Mouse (Mus musculus) MEL (cell line): Measurements from ENCODE around the gene Phf7. TPM values are rescaled to one million over a fixed set of nuclear protein-coding genes. Genes with fewer than 3 reads are reported as not detected.

Experiments
- DNase-seq: peaks from one replicate; pipeline ENCODE4 v3.0.0; 2011; ENCODE audit warnings: low read depth, low spot score
- H3K27ac ChIP-seq: 2 replicates; pipeline ENCODE4 v1.5.1; 2012; ENCODE audit warnings: low read depth, mild to moderate bottlenecking, control low read depth, low read length, moderate library complexity; ENCODE audit not compliant: control insufficient read depth
- H3K27me3 ChIP-seq, 2 experiments: fragments of 150-350 bp in 1 of 2; sonication (generic) in 1 of 2; 2 replicates each; pipeline ENCODE4 v1.6.1; 2012; ENCODE audit warnings: low read length in 2 of 2, mild to moderate bottlenecking in 2 of 2, improper control_type of control experiment in 1 of 2, moderate library complexity in 1 of 2; ENCODE audit not compliant: insufficient read depth in 2 of 2, control insufficient read depth in 1 of 2
- H3K36me3 ChIP-seq, 2 experiments: 2 replicates each; pipeline ENCODE4 v1.6.1; 2012 to 2014; ENCODE audit warnings: low read length in 2 of 2, improper control_type of control experiment in 1 of 2, inconsistent platforms in 1 of 2, mild to moderate bottlenecking in 1 of 2; ENCODE audit not compliant: insufficient read depth in 2 of 2, control insufficient read depth in 1 of 2
- H3K4me1 ChIP-seq, 2 experiments: fragments of 150-350 bp in 1 of 2; sonication (generic) in 1 of 2; 2 replicates each; pipeline ENCODE4 v1.6.1; 2012; ENCODE audit warnings: low read length in 2 of 2, improper control_type of control experiment in 1 of 2, mild to moderate bottlenecking in 1 of 2; ENCODE audit not compliant: insufficient read depth in 2 of 2, control insufficient read depth in 1 of 2
- H3K4me3 ChIP-seq, 2 experiments: fragments of 150-350 bp in 1 of 2; sonication (generic) in 1 of 2; 2 replicates each; pipeline ENCODE4 v1.5.1; 2012; ENCODE audit warnings: low read depth in 2 of 2, low read length in 2 of 2, mild to moderate bottlenecking in 2 of 2, moderate library complexity in 2 of 2, control low read depth in 1 of 2, improper control_type of control experiment in 1 of 2; ENCODE audit not compliant: control insufficient read depth in 1 of 2, insufficient read depth in 1 of 2
- H3K79me2 ChIP-seq: 2 replicates; pipeline ENCODE4 v1.6.1; 2012; ENCODE audit warnings: mild to moderate bottlenecking, low read length, moderate library complexity; ENCODE audit not compliant: control insufficient read depth, poor library complexity, insufficient read depth
- H3K9ac ChIP-seq: 2 replicates; pipeline ENCODE4 v1.6.1; 2012; ENCODE audit warnings: low read depth, mild to moderate bottlenecking, control low read depth, low read length, moderate library complexity; ENCODE audit not compliant: control insufficient read depth, poor library complexity, severe bottlenecking
- H3K9me3 ChIP-seq: fragments of 150-350 bp; sonication (generic); replicated peaks from 2 replicates; pipeline ENCODE4 v1.6.1; 2012; ENCODE audit warnings: mild to moderate bottlenecking, low read length, improper control_type of control experiment, moderate library complexity; ENCODE audit not compliant: insufficient read depth
- BHLHE40 ChIP-seq: IDR thresholded peaks from 2 replicates; pipeline ENCODE4 v1.6.1; 2012; ENCODE audit warnings: low read depth, mild to moderate bottlenecking, inconsistent platforms, low read length, improper control_type of control experiment, borderline replicate concordance
- CHD1 ChIP-seq: IDR thresholded peaks from 2 replicates; pipeline ENCODE4 v1.6.1; 2012; ENCODE audit warnings: low read depth, mild to moderate bottlenecking, inconsistent platforms, low read length, improper control_type of control experiment
- CHD2 ChIP-seq: IDR thresholded peaks from 2 replicates; pipeline ENCODE4 v1.6.1; 2011; ENCODE audit warnings: low read length, improper control_type of control experiment
- E2F4 ChIP-seq: IDR thresholded peaks from 2 replicates; pipeline ENCODE4 v1.6.1; 2011; ENCODE audit warnings: low read depth, low read length, improper control_type of control experiment, borderline replicate concordance
- ELF1 ChIP-seq: IDR thresholded peaks from 2 replicates; pipeline ENCODE4 v1.6.1; 2014; ENCODE audit warnings: low read depth, mild to moderate bottlenecking, inconsistent platforms, low read length, improper control_type of control experiment, moderate library complexity
- EP300 ChIP-seq, 2 experiments: IDR thresholded peaks; 2 replicates each; pipeline ENCODE4 v1.6.1; 2011; ENCODE audit warnings: improper control_type of control experiment in 2 of 2, low read length in 2 of 2, low read depth in 1 of 2, mild to moderate bottlenecking in 1 of 2
- GATA1 ChIP-seq: IDR thresholded peaks from 2 replicates; pipeline ENCODE4 v1.6.1; 2011; ENCODE audit warnings: low read depth, low read length, improper control_type of control experiment
- HCFC1 ChIP-seq: IDR thresholded peaks from 2 replicates; pipeline ENCODE4 v1.6.1; 2012; ENCODE audit warnings: low read depth, mild to moderate bottlenecking, inconsistent platforms, low read length, improper control_type of control experiment, moderate library complexity
- JUND ChIP-seq: IDR thresholded peaks from 2 replicates; pipeline ENCODE4 v1.6.1; 2011; ENCODE audit warnings: low read depth, mild to moderate bottlenecking, improper control_type of control experiment, low read length
- KAT2A ChIP-seq: conservative IDR thresholded peaks from 2 replicates; pipeline ENCODE4 v1.6.1; 2012; ENCODE audit warnings: low read depth, low read length, improper control_type of control experiment, inconsistent platforms
- MAFK ChIP-seq: IDR thresholded peaks from 2 replicates; pipeline ENCODE4 v1.6.1; 2011; ENCODE audit warnings: low read depth, mild to moderate bottlenecking, low read length, improper control_type of control experiment, borderline replicate concordance
- MAX ChIP-seq: IDR thresholded peaks from 2 replicates; pipeline ENCODE4 v1.6.1; 2011; ENCODE audit warnings: low read length, improper control_type of control experiment
- MAZ ChIP-seq: IDR thresholded peaks from 2 replicates; pipeline ENCODE4 v1.6.1; 2012; ENCODE audit warnings: low read depth, mild to moderate bottlenecking, inconsistent platforms, low read length, improper control_type of control experiment
- MEF2A ChIP-seq: IDR thresholded peaks from 2 replicates; pipeline ENCODE4 v1.6.1; 2014; ENCODE audit warnings: low read depth, mild to moderate bottlenecking, inconsistent platforms, low read length, improper control_type of control experiment; ENCODE audit not compliant: poor library complexity, insufficient replicate concordance, severe bottlenecking; ENCODE audit errors: extremely low read depth
- MXI1 ChIP-seq: IDR thresholded peaks from 2 replicates; pipeline ENCODE4 v1.6.1; 2011; ENCODE audit warnings: mild to moderate bottlenecking, low read depth, low read length, improper control_type of control experiment
- MYB ChIP-seq: IDR thresholded peaks from 2 replicates; pipeline ENCODE4 v1.6.1; 2011; ENCODE audit warnings: mild to moderate bottlenecking, low read depth, low read length, improper control_type of control experiment
- MYC ChIP-seq: IDR thresholded peaks from 2 replicates; pipeline ENCODE4 v1.6.1; 2011; ENCODE audit warnings: low read depth, mild to moderate bottlenecking, low read length, improper control_type of control experiment, moderate library complexity
- NELFE ChIP-seq: IDR thresholded peaks from 2 replicates; pipeline ENCODE4 v1.6.1; 2011; ENCODE audit warnings: low read depth, low read length, improper control_type of control experiment
- NRF1 ChIP-seq: IDR thresholded peaks from 2 replicates; pipeline ENCODE4 v1.6.1; 2014; ENCODE audit warnings: low read depth, mild to moderate bottlenecking, inconsistent platforms, low read length, improper control_type of control experiment, moderate library complexity; ENCODE audit not compliant: poor library complexity, insufficient read depth, severe bottlenecking
- RAD21 ChIP-seq: IDR thresholded peaks from 2 replicates; pipeline ENCODE4 v1.6.1; 2011; ENCODE audit warnings: mild to moderate bottlenecking, low read depth, low read length, improper control_type of control experiment
- RCOR1 ChIP-seq: IDR thresholded peaks from 2 replicates; pipeline ENCODE4 v1.6.1; 2012; ENCODE audit warnings: low read depth, mild to moderate bottlenecking, inconsistent platforms, low read length, improper control_type of control experiment
- SIN3A ChIP-seq: IDR thresholded peaks from 2 replicates; pipeline ENCODE4 v1.6.1; 2012; ENCODE audit warnings: low read length, improper control_type of control experiment, inconsistent platforms
- SMC3 ChIP-seq: IDR thresholded peaks from 2 replicates; pipeline ENCODE4 v1.6.1; 2011; ENCODE audit warnings: low read depth, low read length, improper control_type of control experiment
- TBP ChIP-seq: IDR thresholded peaks from 2 replicates; pipeline ENCODE4 v1.8.0; 2011; ENCODE audit warnings: low read depth, low read length, improper control_type of control experiment
- USF1 ChIP-seq: IDR thresholded peaks from 2 replicates; pipeline ENCODE4 v1.6.1; 2014; ENCODE audit warnings: low read depth, mild to moderate bottlenecking, inconsistent platforms, low read length, improper control_type of control experiment, moderate library complexity
- ZC3H11A ChIP-seq: IDR thresholded peaks from 2 replicates; pipeline ENCODE4 v1.6.1; 2012; ENCODE audit warnings: low read depth, mild to moderate bottlenecking, inconsistent platforms, low read length, improper control_type of control experiment
- ZKSCAN1 ChIP-seq: IDR thresholded peaks from 2 replicates; pipeline ENCODE4 v1.6.1; 2012; ENCODE audit warnings: low read depth, mild to moderate bottlenecking, inconsistent platforms, low read length, improper control_type of control experiment, moderate library complexity
- polyA plus RNA-seq, 2 experiments: library from polyadenylated mRNA; stranded (reverse) in 1 of 2; unstranded in 1 of 2; fragments of >175 nt in 1 of 2; fragments of >200 nt in 1 of 2; gene quantifications; 2 replicates each; pipeline versions ENCODE4 v1.2.1 to v1.2.4; 2012; ENCODE audit warnings: low replicate concordance in 2 of 2, low read depth in 1 of 2; ENCODE audit not compliant: insufficient read length in 2 of 2, insufficient read depth in 1 of 2, missing spikeins in 1 of 2
- total RNA-seq: library from RNA; depleted of rRNA; stranded (reverse); fragments of 300-350 nt; gene quantifications from 2 replicates; pipeline ENCODE4 v1.2.3, GENCODE M21; 2012

The Phf7 gene
- total and polyA plus RNA-seq, 3 experiments = 6.0 to 7.6 TPM; not detected in 1

DNA sequence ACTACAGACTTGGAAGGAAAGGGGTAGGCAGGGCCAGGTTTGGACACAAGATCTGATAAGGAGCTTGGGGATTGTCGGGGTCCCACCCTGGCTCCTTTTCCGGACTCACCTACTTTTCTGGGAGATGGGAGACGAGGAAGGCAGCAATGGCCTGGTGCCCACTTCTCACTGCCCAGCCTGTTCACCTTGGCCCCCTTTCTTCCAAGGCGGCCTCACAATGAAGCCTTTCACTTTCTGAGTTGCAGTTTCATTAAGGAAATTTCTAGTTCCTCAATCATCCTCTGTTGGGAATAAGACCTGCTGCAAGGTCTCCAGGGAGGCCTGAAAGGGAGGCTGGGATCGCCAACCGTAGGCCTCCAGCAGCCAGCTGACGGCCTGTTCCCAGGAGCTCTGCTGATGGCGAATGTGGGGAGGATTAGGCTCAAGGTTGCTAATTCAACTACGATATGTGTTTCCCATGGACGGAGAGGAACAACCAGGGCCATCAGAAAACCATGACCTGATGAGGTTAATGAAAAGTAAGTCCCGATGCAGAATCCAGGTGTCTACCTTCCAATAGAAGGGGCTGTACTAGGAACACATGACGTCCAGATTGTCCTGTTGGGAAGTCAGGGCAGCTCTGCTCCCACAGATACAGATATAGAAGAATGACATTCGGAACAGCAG is 18.6 kb downstream of the Phf7 start:
- no peak overlapping the region for H3K4me3 ChIP-seq
- no peak for DNase-seq
- H3K9ac ChIP-seq = no peak overlapping the region
- H3K27ac ChIP-seq = no peak overlapping the region
- peaks cover 4 to 5% of the 10 kb centered on the region in 2 experiments for H3K27me3 ChIP-seq
- no peak for TF ChIP-seq KAT2A
- TF ChIP-seq SMC3 = no peak
- TF ChIP-seq CHD2 = no peak
- TF ChIP-seq MXI1 = no peak
- no peak for TF ChIP-seq EP300 (IDR thresholded peaks at IDR 0.05; ENCODE audit: low read depth in 1 of 2, low read length in 2 of 2)
- TF ChIP-seq SIN3A = no peak
- TF ChIP-seq GATA1 = no peak
- no peak for TF ChIP-seq NELFE
- no peak for TF ChIP-seq BHLHE40
- no peak for TF ChIP-seq USF1
- TF ChIP-seq JUND = no peak
- TF ChIP-seq ELF1 = no peak
- TF ChIP-seq HCFC1 = no peak
- TF ChIP-seq MAX = no peak
- TF ChIP-seq CHD1 = no peak
- TF ChIP-seq MAZ = no peak
- TF ChIP-seq MEF2A = no peak
- TF ChIP-seq MYC = no peak
- TF ChIP-seq ZKSCAN1 = no peak
- no peaks in the 10 kb centered on the region for H3K4me1 ChIP-seq
- no peaks in the 10 kb centered on the region for H3K9me3 ChIP-seq
- no peaks in the 10 kb centered on the region for H3K79me2 ChIP-seq
- H3K36me3 ChIP-seq = no peaks in the 10 kb centered on the region

DNA sequence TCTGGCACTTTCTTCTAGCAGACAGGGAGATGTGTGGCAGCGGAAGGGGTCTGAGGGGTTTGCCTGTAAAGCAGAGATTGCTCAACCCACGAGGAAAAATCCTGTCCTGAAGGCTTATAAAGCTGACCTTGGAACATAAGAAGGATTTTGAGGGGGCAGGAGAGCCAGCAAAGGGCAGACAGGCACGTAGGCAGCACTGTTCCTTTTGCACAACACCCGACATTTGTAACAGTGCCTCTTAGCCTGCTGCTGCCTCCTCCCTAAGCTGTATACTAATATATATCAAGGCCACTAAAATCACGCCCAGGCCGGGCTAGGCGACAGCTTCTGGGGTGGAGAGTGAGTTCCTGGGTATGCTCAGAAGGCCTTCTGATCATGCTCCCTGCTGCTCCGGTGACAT is 20.7 kb downstream of the Phf7 start:
- Histone ChIP-seq H3K9ac (no peak overlapping the region), H3K4me3 (no peak overlapping the region), H3K79me2 (no peaks in the 10 kb centered on the region), H3K27ac (no peak overlapping the region), H3K4me1 (no peaks in the 10 kb centered on the region), H3K27me3 (peaks cover 4 to 8% of the 10 kb centered on the region in 2 experiments)
- TF ChIP-seq NELFE = no peak
- no peak for TF ChIP-seq E2F4
- no peak for TF ChIP-seq NRF1
- TF ChIP-seq MYB = no peak
- TF ChIP-seq MYC = no peak
- no peak for TF ChIP-seq RAD21
- TF ChIP-seq ZKSCAN1 = no peak
- no peak for TF ChIP-seq ELF1
- TF ChIP-seq RCOR1 = no peak
- no peak for TF ChIP-seq MXI1
- no peak for TF ChIP-seq GATA1
- no peak for TF ChIP-seq USF1
- TF ChIP-seq TBP = no peak
- TF ChIP-seq MAZ = no peak
- no peak for TF ChIP-seq CHD2
- TF ChIP-seq MAFK = no peak
- TF ChIP-seq SIN3A = no peak
- no peak for TF ChIP-seq ZC3H11A
- TF ChIP-seq, all 39 proteins: peak for 0
- no peak for DNase-seq
- Histone ChIP-seq H3K36me3 (no peaks in the 10 kb centered on the region), H3K9me3 (no peaks in the 10 kb centered on the region)
